Mouse (Mus musculus): ENCODE data around the gene Ttc39d.
A peak's percentile ranks its signal among the peaks of the same experiment; 100 is the strongest.

Ttc39d gene

GRCm38 (mm10) chr17:80254421-80254820 lies 47.2 kb downstream of the Ttc39d start:
- ATAC-seq (ENCODE audit: insufficient number of reproducible peaks, low FRiP score, low TSS enrichment), result no peak

- ATAC-seq (ENCODE audit: insufficient number of reproducible peaks, low FRiP score, low TSS enrichment), result no peak
Observed at GRCm38 (mm10) chr17:80255208-80255607, 47.9 kb downstream of the Ttc39d start.

- peak; percentile 83 for ATAC-seq (ENCODE audit: insufficient number of reproducible peaks, low FRiP score, low TSS enrichment)
Observed at GRCm38 (mm10) chr17:80267065-80267464, 59.8 kb downstream of the Ttc39d start.

All from cerebellum, adult (tissue).